ENCODE assay signal across 39 mouse cellular contexts in genomic region chr13:92261329-92261728, GRCm38 (mm10). TPM values are rescaled to one million over a fixed set of nuclear protein-coding genes. Genes with fewer than 3 reads are reported as not detected.
"Had no signal": no experiment of that assay in that cellular context is flagged by ENCODE, and none has a peak within 500 bp of the region (broad histone marks: within the 10 kb centered on the region; RNA-seq: fewer than 3 reads in every experiment).

No protein-coding gene starts in this region.

- H3K4me1 ChIP-seq: heart, embryonic 12.5 days; heart, embryonic 13.5 days; heart, embryonic 15.5 days; hindbrain, embryonic 10.5 days; hindbrain, embryonic 12.5 days; hindbrain, embryonic 13.5 days; hindbrain, embryonic 15.5 days; intestine, embryonic 15.5 days; kidney, embryonic 15.5 days had no signal

- DNase-seq: heart, postnatal 10 days; heart, postnatal 36 days; heart, postnatal 4 days; kidney, adult 11 months; kidney, adult 18-20 months; kidney, adult 2 months; kidney, adult 8-10 months; kidney, adult 9 months; kidney, postnatal 10 days; kidney, postnatal 14 days; kidney, postnatal 25 days; kidney, postnatal 36 days; kidney, postnatal 4 days; layer of hippocampus, adult 9-11 months; layer of hippocampus, postnatal 36 days had no signal

- H3K27me3 ChIP-seq: heart, embryonic 12.5 days; heart, embryonic 13.5 days; heart, embryonic 15.5 days; hindbrain, embryonic 12.5 days; hindbrain, embryonic 13.5 days; hindbrain, embryonic 15.5 days; intestine, embryonic 15.5 days; kidney, embryonic 15.5 days had no signal

- H3K4me3 ChIP-seq: heart, embryonic 12.5 days; heart, embryonic 13.5 days; heart, embryonic 15.5 days; hindbrain, embryonic 10.5 days; hindbrain, embryonic 12.5 days; hindbrain, embryonic 13.5 days; hindbrain, embryonic 15.5 days; intestine, embryonic 15.5 days; kidney, embryonic 15.5 days; layer of hippocampus, adult 2 months; left cerebral cortex, adult 2 months had no signal

- H3K27ac ChIP-seq: heart, embryonic 13.5 days; heart, embryonic 15.5 days; hindbrain, embryonic 10.5 days; hindbrain, embryonic 12.5 days; hindbrain, embryonic 13.5 days; hindbrain, embryonic 14.5 days; hindbrain, embryonic 15.5 days; hindbrain, postnatal 0 days; intestine, embryonic 15.5 days; kidney, embryonic 15.5 days; kidney, postnatal 0 days; layer of hippocampus, adult 2 months; left cerebral cortex, adult 2 months had no signal

- H3K9me3 ChIP-seq: heart, embryonic 12.5 days; heart, embryonic 13.5 days; heart, embryonic 15.5 days; hindbrain, embryonic 10.5 days; hindbrain, embryonic 12.5 days; hindbrain, embryonic 13.5 days; hindbrain, embryonic 15.5 days; intestine, embryonic 15.5 days; kidney, embryonic 15.5 days had no signal

- H3K36me3 ChIP-seq: hindbrain, embryonic 15.5 days; intestine, embryonic 15.5 days had no signal

RNA-seq across cellular contexts. Expression of gene Gm20379, which starts 44.5 kb away (rescaled TPM):
- total RNA-seq: heart, postnatal 10 days; heart, postnatal 25 days; heart, postnatal 36 days; heart, postnatal 4 days; hematopoietic stem cell, adult 5-6 weeks; hindbrain, postnatal 0 days; layer of hippocampus, adult 18-20 months; layer of hippocampus, adult 2 months; layer of hippocampus, adult 8-10 months; layer of hippocampus, postnatal 10 days; layer of hippocampus, postnatal 14 days; layer of hippocampus, postnatal 25 days; layer of hippocampus, postnatal 36 days; left cerebral cortex, adult 18-20 months; left cerebral cortex, adult 2 months; left cerebral cortex, adult 8-10 months had no signal
- polyA plus RNA-seq: kidney, adult 2 months; large intestine, adult 2 months had no signal
